Mouse (Mus musculus) hindbrain, embryonic 16.5 days (tissue): ENCODE data around the gene Spata2. TPM values are rescaled to one million over a fixed set of nuclear protein-coding genes. Genes with fewer than 3 reads are reported as not detected.
A peak's percentile ranks its signal among the peaks of the same experiment; 100 is the strongest.

Source experiments
- ATAC-seq: fragments of 200-750 bp; cut with Nextera tagmentation; 2 replicates; pipeline ENCODE4 v1.8.0; 2017; ENCODE audit warnings: moderate TSS enrichment, moderate library complexity
- H3K27ac ChIP-seq: fragments of 300-500 bp; sonication (generic); 2 replicates; pipeline ENCODE4 v1.5.1; 2014; ENCODE audit warnings: low read depth, mild to moderate bottlenecking, control low read depth, low read length, moderate library complexity
- H3K27me3 ChIP-seq: fragments of 300-500 bp; sonication (generic); replicated peaks from 2 replicates; pipeline ENCODE4 v1.6.1; 2014; ENCODE audit warnings: low read length; ENCODE audit not compliant: control insufficient read depth, insufficient read depth
- H3K36me3 ChIP-seq: fragments of 300-500 bp; sonication (generic); 2 replicates; pipeline ENCODE4 v1.6.1; 2014; ENCODE audit warnings: mild to moderate bottlenecking, low read length, moderate library complexity, mixed read lengths; ENCODE audit not compliant: control insufficient read depth, insufficient read depth
- H3K4me1 ChIP-seq: fragments of 300-500 bp; sonication (generic); 2 replicates; pipeline ENCODE4 v1.6.1; 2014; ENCODE audit warnings: low read depth, low read length; ENCODE audit not compliant: control insufficient read depth, insufficient read depth
- H3K4me2 ChIP-seq: fragments of 300-500 bp; sonication (generic); 2 replicates; pipeline ENCODE4 v1.6.1; 2014; ENCODE audit warnings: mild to moderate bottlenecking, low read length, control low read depth, moderate library complexity
- H3K4me3 ChIP-seq: fragments of 300-500 bp; sonication (generic); 2 replicates; pipeline ENCODE4 v1.5.1; 2014; ENCODE audit warnings: mild to moderate bottlenecking, low read length, control low read depth, moderate library complexity
- H3K9ac ChIP-seq: fragments of 300-500 bp; sonication (generic); 2 replicates; pipeline ENCODE4 v1.6.1; 2014; ENCODE audit warnings: low read depth, mild to moderate bottlenecking, control low read depth, low read length, moderate library complexity
- H3K9me3 ChIP-seq: fragments of 300-500 bp; sonication (generic); 2 replicates; pipeline ENCODE4 v1.6.1; 2014; ENCODE audit warnings: mild to moderate bottlenecking, low read length, moderate library complexity; ENCODE audit not compliant: control insufficient read depth
- WGBS: fragments of 180-500 bp; shearing (Covaris S2); extraction: QIAGEN DNeasy Blood & Tissue Kit; methylation state at CpG from one replicate; pipeline ENCODE4 v1.1.7; 2014; 5-methylcytosine and 5-hydroxymethylcytosine counted together
- polyA plus RNA-seq: library from polyadenylated mRNA; unstranded; fragments of >200 nt; fragmentation: Nextera tagmentation; extraction: Ambion mirVana; gene quantifications from 2 replicates; pipeline ENCODE4 v1.2.1, GENCODE M21; 2015

Gene Spata2
- polyA plus RNA-seq, 1 experiment from 2014 or later, result 30.5 TPM

DNA sequence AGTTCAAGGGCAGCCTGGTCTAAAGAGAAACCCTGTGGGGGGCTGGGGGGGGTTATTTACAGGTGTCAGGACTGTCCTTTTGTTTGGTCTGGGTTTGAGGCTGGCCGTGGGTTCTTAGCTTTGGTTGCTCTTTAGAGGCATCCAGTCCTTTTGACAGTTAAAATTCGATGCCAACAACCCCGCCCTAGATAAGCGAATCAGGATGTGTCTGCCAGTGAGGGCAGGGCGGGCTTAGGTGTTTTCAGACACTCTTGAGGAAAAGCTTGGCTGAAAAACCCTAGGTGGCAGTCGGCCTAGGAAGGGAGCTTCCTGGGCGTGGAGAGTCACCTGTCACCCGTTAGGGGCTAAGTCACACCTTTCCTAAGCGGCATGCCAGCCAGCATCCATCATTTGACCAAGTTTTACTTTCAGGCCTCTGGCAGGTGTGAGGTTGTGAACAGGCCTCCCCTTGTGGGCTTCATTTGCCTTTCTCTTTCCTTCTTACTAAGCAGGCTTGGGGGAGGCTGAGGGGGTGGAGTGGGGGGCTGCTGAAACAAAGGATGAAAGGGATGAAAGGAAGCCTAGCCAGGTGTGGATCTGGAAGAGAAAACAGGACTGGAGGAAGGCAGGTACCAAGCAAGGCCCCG is 43.7 kb upstream of the Spata2 start:
- Histone ChIP-seq H3K27me3 (peaks cover 26% of the 10 kb centered on the region), H3K27ac (no peak overlapping the region), H3K4me3 (no peak overlapping the region), H3K9ac (no peak overlapping the region), H3K4me1 (peaks cover 12% of the 10 kb centered on the region), H3K4me2 (no peak overlapping the region), H3K36me3 (no peaks in the 10 kb centered on the region), H3K9me3 (no peaks in the 10 kb centered on the region)
- WGBS, result 55% methylated on average over 10 of the region's 10 CpGs
- no peak for ATAC-seq

DNA sequence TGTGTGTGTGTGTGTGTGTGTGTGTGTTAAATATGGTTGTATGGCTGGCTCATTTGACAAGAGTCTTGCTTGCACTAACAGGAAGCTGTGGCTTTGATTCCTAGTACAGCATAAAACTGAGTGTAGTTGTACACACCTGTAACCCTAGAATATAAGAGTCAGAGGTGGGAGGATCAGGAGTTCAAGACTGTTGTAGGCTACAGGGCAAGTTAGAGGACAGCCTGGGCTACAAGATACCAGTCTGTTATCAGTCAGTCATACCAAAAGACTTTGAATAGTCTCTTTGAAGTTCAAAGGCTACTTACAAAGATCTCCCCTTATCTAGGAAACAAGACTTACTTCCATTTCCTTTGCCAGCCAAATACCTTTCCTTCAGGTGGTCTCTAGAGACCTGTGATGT is 41.2 kb upstream of the Spata2 start:
- Histone ChIP-seq H3K9ac (no peak overlapping the region), H3K27me3 (peaks cover 16% of the 10 kb centered on the region), H3K27ac (no peak overlapping the region), H3K9me3 (no peaks in the 10 kb centered on the region), H3K4me3 (no peak overlapping the region), H3K36me3 (no peaks in the 10 kb centered on the region), H3K4me1 (peaks cover 12% of the 10 kb centered on the region), H3K4me2 (no peak overlapping the region)
- no peak for ATAC-seq

DNA sequence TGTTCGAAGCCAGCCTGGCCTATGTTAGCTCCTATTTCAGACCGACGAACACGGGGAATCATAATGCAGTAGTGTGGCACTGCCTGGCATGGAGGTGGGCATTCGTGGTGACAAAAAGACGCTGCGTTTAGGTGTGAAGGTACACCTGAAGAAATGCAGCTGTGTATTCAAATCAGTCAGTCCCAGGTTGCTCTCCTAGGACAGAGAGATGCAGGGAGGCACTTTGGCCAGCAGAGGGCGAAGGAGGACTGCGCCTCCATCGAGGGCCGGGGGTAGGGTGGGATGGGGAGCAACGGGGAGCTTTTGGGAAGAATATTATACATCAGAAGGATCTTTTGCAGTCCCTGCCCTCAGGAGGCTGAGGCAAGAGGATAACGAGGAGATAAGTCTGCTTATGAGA is 39.4 kb upstream of the Spata2 start:
- no peak for ATAC-seq
- H3K9me3 ChIP-seq, result no peaks in the 10 kb centered on the region
- H3K36me3 ChIP-seq, result no peaks in the 10 kb centered on the region
- H3K27me3 ChIP-seq, result peaks cover 13% of the 10 kb centered on the region; the same call in 1 of the 2 replicates
- H3K4me1 ChIP-seq, result no peaks in the 10 kb centered on the region
- peak overlapping the region; percentile 1; the same call in 1 of the 2 replicates for H3K4me2 ChIP-seq
- no peak overlapping the region for H3K4me3 ChIP-seq
- no peak overlapping the region for H3K9ac ChIP-seq
- no peak overlapping the region for H3K27ac ChIP-seq
- 20% methylated on average over 13 of the region's 13 CpGs for WGBS

DNA sequence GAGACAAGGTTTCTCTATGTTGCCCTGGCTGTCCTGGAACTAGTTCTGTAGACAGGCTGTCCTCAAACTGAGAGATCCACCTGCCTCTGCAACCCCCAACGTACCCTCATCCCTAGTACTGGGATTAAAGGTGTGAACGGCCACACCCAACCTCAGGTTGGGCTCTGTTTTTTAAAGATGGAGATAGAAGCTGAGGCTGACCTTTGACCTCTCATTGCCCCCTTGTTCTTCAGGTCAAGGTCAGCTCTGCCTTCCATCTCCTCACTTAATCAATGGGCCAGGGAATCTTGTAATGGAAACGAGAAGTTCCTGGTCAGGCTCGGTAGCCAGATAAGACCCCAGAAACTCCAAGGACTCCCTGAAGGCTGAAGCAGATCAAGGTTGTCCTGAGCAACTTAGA is 37.8 kb upstream of the Spata2 start:
- Histone ChIP-seq H3K9ac (no peak overlapping the region), H3K4me1 (no peaks in the 10 kb centered on the region), H3K4me2 (no peak overlapping the region), H3K36me3 (no peaks in the 10 kb centered on the region), H3K9me3 (no peaks in the 10 kb centered on the region), H3K27me3 (0 out of 2 replicates have a peak, but pooled peaks cover 4% of the 10 kb centered on the region), H3K4me3 (no peak overlapping the region), H3K27ac (no peak overlapping the region)
- WGBS, result 80% methylated on average over 4 of the region's 4 CpGs
- no peak for ATAC-seq

DNA sequence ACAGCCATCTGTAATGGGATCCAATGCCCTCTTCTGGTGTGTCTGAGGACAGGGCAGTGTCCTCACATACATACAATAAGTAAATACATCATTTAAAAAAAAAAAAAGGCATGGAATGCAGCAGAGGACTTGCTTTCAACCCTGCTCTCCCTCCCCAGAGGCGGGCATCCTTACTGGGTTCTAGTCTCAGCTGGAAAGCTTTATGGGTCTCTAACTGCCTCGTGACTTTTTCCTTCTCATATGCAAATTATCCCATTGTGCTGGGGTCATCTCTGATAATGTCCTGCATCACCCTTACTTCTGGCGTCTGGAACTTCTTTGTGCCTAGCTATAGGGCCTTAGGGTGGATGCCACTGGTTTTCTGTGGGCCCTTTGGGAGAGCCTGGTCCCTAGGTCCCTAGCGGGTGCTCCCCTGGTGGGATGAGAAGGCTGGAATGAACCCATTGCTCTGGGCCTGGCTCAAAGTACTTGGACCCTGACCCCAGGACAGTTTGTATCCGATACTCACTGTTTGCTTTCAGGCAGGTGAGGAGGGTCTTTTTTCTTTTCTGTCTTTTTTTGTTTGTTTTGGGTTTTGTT is 37.3 kb upstream of the Spata2 start:
- 22% methylated on average over 5 of the region's 5 CpGs for WGBS
- H3K36me3 ChIP-seq, result no peaks in the 10 kb centered on the region
- H3K4me1 ChIP-seq, result no peaks in the 10 kb centered on the region
- H3K9me3 ChIP-seq, result no peaks in the 10 kb centered on the region
- no peak for ATAC-seq
- no peak overlapping the region for H3K4me2 ChIP-seq
- 0 out of 2 replicates have a peak, but pooled peaks cover 2% of the 10 kb centered on the region for H3K27me3 ChIP-seq
- H3K4me3 ChIP-seq, result no peak overlapping the region
- no peak overlapping the region for H3K9ac ChIP-seq
- H3K27ac ChIP-seq, result no peak overlapping the region

DNA sequence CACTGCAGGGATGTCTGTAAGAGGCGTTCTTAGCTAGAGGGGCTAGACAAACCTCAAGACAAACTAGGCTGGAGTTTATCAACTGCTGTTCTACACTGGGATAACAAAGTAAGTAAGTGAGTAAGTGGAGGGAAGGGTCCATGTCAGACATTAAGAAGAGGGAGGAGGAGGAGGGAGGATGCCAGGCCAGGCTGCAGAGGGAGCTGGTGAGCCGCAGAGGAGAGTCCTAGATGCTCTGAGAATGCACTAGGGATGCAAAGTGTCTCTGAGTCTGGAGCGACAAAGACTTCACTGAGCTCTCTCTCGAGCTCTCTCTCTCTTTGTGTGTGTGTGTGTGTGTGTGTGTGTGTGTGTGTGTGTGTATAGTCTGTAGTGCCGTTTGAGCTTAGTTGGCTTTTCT is 35.6 kb upstream of the Spata2 start:
- Histone ChIP-seq H3K9me3 (no peaks in the 10 kb centered on the region), H3K27me3 (no peaks in the 10 kb centered on the region), H3K4me1 (no peaks in the 10 kb centered on the region), H3K4me2 (no peak overlapping the region), H3K4me3 (no peak overlapping the region), H3K9ac (no peak overlapping the region), H3K27ac (no peak overlapping the region), H3K36me3 (no peaks in the 10 kb centered on the region)
- ATAC-seq, result no peak; the same call in 1 of the 2 replicates
- WGBS, result 14% methylated on average over 5 of the region's 5 CpGs

DNA sequence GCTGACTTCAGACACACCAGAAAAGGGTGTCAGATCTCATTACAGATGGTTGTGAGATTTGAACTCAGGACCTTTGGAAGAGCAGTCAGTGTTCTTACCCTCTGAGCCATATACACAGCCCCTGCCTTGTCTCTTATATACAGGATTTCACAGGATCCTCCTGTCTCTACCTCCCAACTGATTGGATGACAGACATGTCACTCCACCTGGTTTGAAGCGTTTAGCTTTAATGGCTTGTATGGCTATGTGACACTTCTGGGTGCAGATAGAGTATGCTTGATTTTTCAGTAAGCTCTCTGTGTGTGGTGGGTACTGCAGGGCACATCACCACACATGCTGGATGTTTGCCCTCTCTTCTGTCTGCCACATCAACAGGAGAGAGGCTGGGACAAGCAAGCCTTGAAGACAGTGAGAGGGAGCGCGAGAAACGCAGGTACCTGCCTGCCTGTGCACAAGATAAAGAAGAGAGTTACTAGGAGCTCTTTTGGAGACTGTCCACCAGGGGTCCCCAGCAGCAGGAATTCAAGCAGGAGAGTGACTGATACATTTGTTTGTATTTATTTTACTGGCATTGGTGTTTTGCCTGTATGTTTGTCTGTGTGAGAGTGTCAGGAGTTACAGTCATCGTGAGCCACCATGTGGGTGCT is 27.0 kb upstream of the Spata2 start:
- no peak overlapping the region for H3K4me3 ChIP-seq
- no peaks in the 10 kb centered on the region for H3K27me3 ChIP-seq
- no peaks in the 10 kb centered on the region for H3K4me1 ChIP-seq
- no peak overlapping the region for H3K9ac ChIP-seq
- H3K9me3 ChIP-seq, result no peaks in the 10 kb centered on the region
- 84% methylated on average over 5 of the region's 5 CpGs for WGBS
- no peak overlapping the region for H3K27ac ChIP-seq
- ATAC-seq, result no peak
- H3K36me3 ChIP-seq, result peaks cover 33% of the 10 kb centered on the region
- no peak overlapping the region for H3K4me2 ChIP-seq

DNA sequence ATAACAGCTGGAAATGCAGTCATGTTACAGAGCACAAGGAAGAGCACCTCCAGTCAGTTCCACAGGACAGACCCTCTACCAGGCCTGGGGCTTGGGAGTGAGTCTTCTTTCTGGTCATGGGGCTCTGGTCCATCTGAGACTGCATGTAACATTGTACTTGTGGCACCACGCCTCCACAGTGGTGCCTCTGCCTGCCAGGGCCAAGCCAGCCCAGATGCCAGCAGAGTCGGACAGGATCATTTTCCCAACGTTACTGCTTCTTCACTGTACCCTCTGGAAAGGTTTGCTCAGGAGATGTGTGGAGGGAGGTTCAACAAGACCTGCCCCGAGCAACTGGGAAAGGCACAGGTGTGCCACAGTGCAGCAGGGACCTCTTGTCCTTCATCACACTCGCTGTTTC is 23.0 kb upstream of the Spata2 start:
- Histone ChIP-seq H3K27me3 (no peaks in the 10 kb centered on the region), H3K36me3 (peaks cover 68% of the 10 kb centered on the region)

DNA sequence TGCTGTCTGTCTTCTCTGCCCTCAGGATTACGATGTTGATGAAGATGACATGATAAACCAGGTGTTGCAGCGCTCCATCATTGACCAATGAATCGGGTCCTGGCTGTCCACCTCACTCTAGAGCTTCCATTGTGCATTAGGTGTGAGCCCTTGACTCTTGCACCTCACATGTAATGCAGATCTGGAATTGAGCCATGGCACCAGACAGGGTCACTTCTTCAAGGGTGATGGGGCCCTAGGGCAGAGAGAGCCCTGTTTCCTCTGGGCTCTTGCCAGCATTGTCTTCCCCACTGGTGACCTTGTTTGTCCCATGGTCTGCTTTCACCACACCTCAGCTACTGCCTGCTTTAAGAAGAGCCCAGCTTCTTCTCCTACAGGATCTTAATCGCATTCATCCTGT is 22.0 kb upstream of the Spata2 start:
- Histone ChIP-seq H3K9ac (no peak overlapping the region), H3K4me2 (no peak overlapping the region), H3K27me3 (no peaks in the 10 kb centered on the region), H3K9me3 (no peaks in the 10 kb centered on the region), H3K27ac (no peak overlapping the region), H3K36me3 (peaks cover 73% of the 10 kb centered on the region), H3K4me3 (no peak overlapping the region), H3K4me1 (no peaks in the 10 kb centered on the region)
- 91% methylated on average over 4 of the region's 4 CpGs for WGBS
- ATAC-seq, result no peak

More for the DNA sequence above, 23.0 kb upstream of the Spata2 start:
- Histone ChIP-seq H3K4me1 (no peaks in the 10 kb centered on the region), H3K4me3 (no peak overlapping the region), H3K4me2 (no peak overlapping the region), H3K27ac (no peak overlapping the region), H3K9me3 (no peaks in the 10 kb centered on the region), H3K9ac (no peak overlapping the region)
- WGBS, result 91% methylated on average over 5 of the region's 5 CpGs
- no peak for ATAC-seq
